Mouse (Mus musculus) left cerebral cortex, adult 9 months (tissue): ENCODE measurements around the gene Adra1d.

Source experiments
- DNase-seq, 2 experiments: peaks; one replicate each; pipeline ENCODE4 v3.0.0; 2022; ENCODE audit warnings: low spot score in 2 of 2

Gene Adra1d

GRCm38 (mm10) chr2:131539780-131540179 is 22.3 kb downstream of the Adra1d start:
- no peak for DNase-seq

DNA sequence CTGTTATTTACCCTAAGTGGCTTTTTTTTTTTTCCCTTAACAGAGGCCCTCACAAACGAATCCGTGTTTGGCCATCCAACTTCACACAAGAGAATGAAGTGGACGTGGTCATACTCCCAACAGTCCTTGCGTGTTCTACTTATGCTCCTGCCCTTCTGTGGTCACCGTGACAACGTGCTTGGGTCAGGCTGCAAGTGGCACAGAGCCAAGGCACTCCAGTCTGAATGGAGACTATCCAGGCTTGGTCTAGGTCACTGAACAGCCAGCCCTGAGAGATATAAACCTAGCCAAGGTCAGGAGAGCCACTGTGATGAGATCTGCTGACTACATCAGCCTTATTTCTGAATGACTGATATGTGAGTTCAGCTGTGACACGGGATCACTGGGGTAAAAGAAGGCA is 23.7 kb downstream of the Adra1d start:
- DNase-seq = no peak

- DNase-seq = no peak
Measured at GRCm38 (mm10) chr2:131535168-131535567, 26.9 kb downstream of the Adra1d start.

DNA sequence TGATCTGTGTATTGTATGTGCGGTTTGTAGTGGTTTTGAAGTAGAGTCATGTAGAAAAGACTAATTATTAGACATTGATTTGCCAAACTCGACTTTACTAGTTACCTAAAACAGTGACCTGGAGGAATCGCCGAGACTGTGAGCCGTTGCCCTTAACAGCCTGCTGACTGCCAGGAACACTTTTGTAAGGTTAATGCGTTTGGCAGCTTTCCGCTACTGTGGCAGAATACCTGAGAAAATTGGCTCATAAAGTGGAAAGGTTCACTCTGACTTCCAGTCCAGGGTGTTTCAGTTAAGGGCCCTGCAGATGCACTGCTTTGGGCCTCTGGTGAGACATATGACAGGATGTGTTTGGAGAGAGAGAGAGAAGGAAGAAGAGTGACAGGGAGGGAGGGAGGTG is 30.8 kb downstream of the Adra1d start:
- no peak for DNase-seq

- DNase-seq = peak in 1 of 2 experiments; percentile 67
Measured at GRCm38 (mm10) chr2:131530623-131531008, 31.5 kb downstream of the Adra1d start.

- peak in 1 of 2 experiments; percentile 72 for DNase-seq
Measured at GRCm38 (mm10) chr2:131529898-131530622, 32.0 kb downstream of the Adra1d start.

DNA sequence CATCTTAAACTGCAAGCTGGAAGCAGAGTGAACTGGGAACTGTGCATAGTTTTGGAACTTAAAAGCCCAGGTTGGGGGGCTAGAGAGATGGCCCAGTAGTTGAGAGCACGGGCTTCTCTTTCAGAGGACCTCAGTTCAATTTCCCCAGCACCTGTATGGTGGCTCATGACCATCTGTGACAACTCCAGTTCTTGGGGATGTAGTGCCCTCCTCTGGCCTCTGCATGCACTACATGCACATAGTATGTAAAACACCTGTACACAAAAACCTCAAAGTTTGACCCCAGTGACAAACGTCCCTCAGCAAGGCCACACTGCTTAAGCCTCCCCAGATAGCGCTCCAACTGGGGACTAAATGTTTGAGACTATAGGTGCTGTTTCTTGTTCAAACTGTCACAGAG is 35.0 kb downstream of the Adra1d start:
- no peak for DNase-seq

- no peak for DNase-seq
Measured at GRCm38 (mm10) chr2:131520743-131521142, 41.3 kb downstream of the Adra1d start.

DNA sequence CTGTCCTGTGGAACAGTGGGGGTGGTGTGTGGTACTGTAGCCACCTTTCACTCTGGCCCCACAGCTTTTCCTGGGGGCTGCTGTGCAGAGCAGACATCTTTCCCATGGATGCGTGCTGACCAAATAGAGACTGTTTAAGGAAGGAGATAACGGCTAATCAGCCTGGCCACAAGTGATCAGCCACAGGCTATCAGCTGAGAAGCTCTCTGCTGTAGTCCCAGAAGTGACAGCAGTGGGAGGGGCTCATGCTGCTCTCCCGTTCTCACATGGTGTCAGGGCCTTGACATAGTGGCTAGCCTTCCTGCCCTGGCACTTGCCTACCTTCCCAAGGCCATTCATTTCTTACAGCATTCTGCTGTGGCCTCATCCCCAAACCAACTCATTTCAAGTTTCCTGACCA is 43.3 kb downstream of the Adra1d start:
- DNase-seq = no peak

GRCm38 (mm10) chr2:131517550-131517949 is 44.5 kb downstream of the Adra1d start:
- no peak for DNase-seq

GRCm38 (mm10) chr2:131514055-131514621 is 47.9 kb downstream of the Adra1d start:
- no peak for DNase-seq

DNA sequence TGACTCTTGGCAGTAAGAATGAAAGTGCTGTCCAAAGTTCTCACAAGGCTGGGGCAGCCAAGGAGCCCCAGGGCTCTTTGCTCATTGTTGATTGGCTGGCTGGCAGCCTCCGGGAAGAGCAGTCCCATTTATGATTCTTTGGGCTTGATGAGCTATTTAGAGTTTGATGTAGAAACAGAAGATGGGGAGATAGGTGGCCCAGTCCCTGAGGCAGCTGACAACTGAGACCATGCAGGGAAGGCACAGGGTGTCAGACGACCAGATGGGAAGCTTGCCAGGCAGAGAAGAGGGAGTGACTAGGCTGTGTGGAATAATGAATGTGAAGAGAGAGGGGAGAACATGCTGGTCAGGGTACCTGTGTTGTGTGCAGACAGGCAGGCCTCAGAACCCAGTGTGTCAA is 48.6 kb downstream of the Adra1d start:
- no peak for DNase-seq

- DNase-seq = no peak
Measured at GRCm38 (mm10) chr2:131510531-131510930, 51.6 kb downstream of the Adra1d start.

DNA sequence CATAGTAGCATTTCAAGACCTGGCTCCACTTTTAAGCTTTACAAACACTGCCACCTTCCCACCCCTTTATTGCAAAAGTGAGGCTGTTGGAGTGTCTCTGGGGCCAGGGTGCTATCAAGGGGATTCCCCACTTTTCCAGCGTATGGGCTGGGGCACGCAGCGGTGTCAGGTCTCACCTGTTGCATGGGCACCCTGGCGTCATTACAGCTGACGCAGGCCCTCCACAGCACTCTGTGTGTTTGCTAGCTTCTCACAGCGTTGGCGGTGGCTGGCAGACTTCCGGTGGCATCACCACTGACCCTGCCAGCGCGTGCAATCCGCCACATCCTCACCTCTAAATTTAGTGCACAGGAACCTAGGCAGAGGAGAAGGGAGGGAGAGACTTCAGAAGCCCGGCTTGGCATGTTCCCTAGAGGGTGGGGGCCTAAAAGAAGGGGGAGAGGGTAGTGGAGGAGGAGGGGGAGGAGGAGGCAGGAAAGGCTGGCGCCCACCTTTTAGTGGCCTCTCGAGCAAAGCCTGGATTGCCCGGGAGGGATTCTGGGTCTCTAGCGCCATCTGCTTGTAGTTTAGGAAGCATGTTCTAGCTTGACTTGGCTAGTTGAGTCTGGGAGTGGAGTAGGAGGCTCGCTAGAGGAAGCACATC is 52.3 kb downstream of the Adra1d start:
- DNase-seq = peak; percentile 50 to 75

GRCm38 (mm10) chr2:131508501-131508900 is 53.6 kb downstream of the Adra1d start:
- DNase-seq = peak; percentile 51 to 61

DNA sequence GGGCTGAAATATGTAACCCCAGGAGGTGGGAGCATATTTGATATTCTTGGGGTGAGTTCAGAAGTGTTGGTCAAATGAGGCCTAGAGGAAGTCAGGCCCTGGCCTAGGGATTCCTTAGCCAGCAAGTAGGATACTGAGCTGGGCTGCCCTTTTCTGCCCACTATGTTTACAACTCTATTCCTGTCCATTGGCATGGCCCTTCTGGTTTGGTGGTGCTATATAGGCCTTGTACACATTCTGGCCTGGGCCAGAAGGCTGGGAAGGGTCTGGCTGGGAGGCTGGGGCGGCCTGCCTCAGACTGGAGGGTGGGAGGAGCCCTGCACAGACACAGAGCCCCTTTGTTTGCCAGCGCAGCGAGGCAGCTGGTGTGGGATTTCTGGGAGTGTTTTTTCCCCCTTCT is 55.7 kb downstream of the Adra1d start:
- DNase-seq = no peak

DNA sequence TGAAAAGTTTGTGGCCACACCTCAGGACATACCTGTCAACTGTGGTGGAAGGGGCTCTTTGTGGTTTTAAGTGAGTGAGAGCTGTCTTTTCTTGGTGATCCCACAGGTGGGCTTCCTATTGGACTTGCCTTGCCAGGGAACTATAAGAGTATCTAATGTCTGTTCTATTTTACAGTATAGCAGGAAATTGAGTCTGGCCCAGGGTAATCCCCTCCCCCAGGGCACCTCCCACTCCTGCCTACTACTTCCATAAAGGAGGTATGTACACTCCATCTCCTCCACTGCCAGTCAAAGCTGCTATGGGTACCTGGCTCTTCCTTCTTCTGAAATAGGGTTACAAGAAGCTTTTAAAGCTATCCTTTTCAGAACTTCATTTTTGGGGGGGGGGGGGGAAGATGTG is 56.7 kb downstream of the Adra1d start:
- no peak for DNase-seq

- DNase-seq = no peak
Measured at GRCm38 (mm10) chr2:131502561-131502960, 59.5 kb downstream of the Adra1d start.

- DNase-seq = no peak
Measured at GRCm38 (mm10) chr2:131501886-131502285, 60.2 kb downstream of the Adra1d start.

GRCm38 (mm10) chr2:131499290-131499845 is 62.7 kb downstream of the Adra1d start:
- DNase-seq = no peak

DNA sequence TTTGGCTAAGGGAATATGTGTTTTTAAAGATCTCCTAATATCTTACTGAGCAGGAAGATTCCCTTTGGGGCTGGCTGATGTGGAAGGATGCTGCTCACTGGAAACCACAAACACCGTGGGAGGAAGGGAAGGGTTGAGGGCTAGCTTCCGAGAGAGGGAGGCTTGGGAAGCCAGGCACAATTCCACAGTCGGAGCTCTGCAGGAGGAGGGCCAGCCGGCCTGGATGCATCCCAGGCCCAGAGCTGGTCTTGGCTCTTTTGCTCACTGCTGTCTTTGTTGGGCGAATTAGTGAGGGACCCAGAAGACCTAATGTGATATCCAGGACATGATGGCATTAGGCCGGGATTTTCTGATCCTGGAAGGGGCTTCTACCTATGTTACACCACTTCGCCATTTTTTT is 63.9 kb downstream of the Adra1d start:
- DNase-seq = no peak

GRCm38 (mm10) chr2:131497224-131497856 is 64.7 kb downstream of the Adra1d start:
- DNase-seq = no peak
